Mouse (Mus musculus) heart, postnatal 0 days (tissue): ENCODE measurements at regions not wholly inside any gene's neighbourhood (a gene's known extent, or its start where the extent isn't known, plus 50 kb on each side); places are given as distances from the start of the nearest gene placed in this dataset.

ENCODE experiments used
- ATAC-seq: fragments of 200-750 bp; cut with Nextera tagmentation; 2 replicates; pipeline ENCODE4 v1.8.0; 2017; ENCODE audit warnings: low read depth, moderate number of reproducible peaks, moderate library complexity; ENCODE audit not compliant: insufficient read depth
- DNase-seq: peaks from one replicate; pipeline ENCODE4 v3.0.0-alpha.2; 2016; ENCODE audit warnings: low spot score
- H3K27ac ChIP-seq: fragments of 300-500 bp; sonication (generic); 2 replicates; pipeline ENCODE4 v1.5.1; 2014; ENCODE audit warnings: low read depth, mild to moderate bottlenecking
- H3K27me3 ChIP-seq: fragments of 300-500 bp; sonication (generic); 2 replicates; pipeline ENCODE4 v1.6.1; 2014; ENCODE audit warnings: low read length, mixed read lengths; ENCODE audit not compliant: control insufficient read depth, insufficient read depth
- H3K36me3 ChIP-seq: fragments of 300-500 bp; sonication (generic); replicated peaks from 2 replicates; pipeline ENCODE4 v1.6.1; 2014; ENCODE audit warnings: low read length, mixed read lengths; ENCODE audit not compliant: control insufficient read depth, insufficient read depth
- H3K4me1 ChIP-seq: fragments of 300-500 bp; sonication (generic); 2 replicates; pipeline ENCODE4 v1.6.1; 2014; ENCODE audit warnings: antibody characterized with exemption; ENCODE audit not compliant: control insufficient read depth, insufficient read depth
- H3K4me2 ChIP-seq: fragments of 300-500 bp; sonication (generic); 2 replicates; pipeline ENCODE4 v1.6.1; 2014; ENCODE audit warnings: low read depth, mild to moderate bottlenecking, low read length, moderate library complexity
- H3K4me3 ChIP-seq: fragments of 300-500 bp; sonication (generic); 2 replicates; pipeline ENCODE4 v1.5.1; 2014; ENCODE audit warnings: low read depth, low read length
- H3K9ac ChIP-seq: fragments of 300-500 bp; sonication (generic); replicated peaks from 2 replicates; pipeline ENCODE4 v1.6.1; 2014; ENCODE audit warnings: low read depth, low read length, mixed read lengths
- H3K9me3 ChIP-seq: fragments of 300-500 bp; sonication (generic); replicated peaks from 2 replicates; pipeline ENCODE4 v1.6.1; 2016; ENCODE audit warnings: low read length; ENCODE audit not compliant: control insufficient read depth
- CTCF ChIP-seq: IDR thresholded peaks from 2 replicates; pipeline ENCODE4 v1.5.1; 2016; ENCODE audit warnings: antibody characterized with exemption, control low read depth, low read depth
- EP300 ChIP-seq: IDR thresholded peaks from 2 replicates; pipeline ENCODE4 v1.6.1; 2016; ENCODE audit warnings: antibody characterized with exemption, low read depth
- WGBS: fragments of 180-500 bp; shearing (Covaris S2); extraction: QIAGEN DNeasy Blood & Tissue Kit; methylation state at CpG from one replicate; pipeline ENCODE4 v1.1.7; 2014; 5-methylcytosine and 5-hydroxymethylcytosine counted together

- Histone ChIP-seq H3K9me3 (no peaks in the 10 kb centered on the region), H3K4me1 (peaks cover 5% of the 10 kb centered on the region; the same call in 1 of the 2 replicates), H3K9ac (no peak overlapping the region), H3K27me3 (no peaks in the 10 kb centered on the region), H3K4me2 (no peak overlapping the region), H3K4me3 (no peak overlapping the region), H3K36me3 (no peaks in the 10 kb centered on the region), H3K27ac (no peak overlapping the region)
- ATAC-seq = no peak
- no peak for DNase-seq
- TF ChIP-seq EP300 (no peak), CTCF (no peak)
Observed at GRCm38 (mm10) chr9:41697160-41697559, 426.9 kb downstream of the Sorl1 start.

DNA sequence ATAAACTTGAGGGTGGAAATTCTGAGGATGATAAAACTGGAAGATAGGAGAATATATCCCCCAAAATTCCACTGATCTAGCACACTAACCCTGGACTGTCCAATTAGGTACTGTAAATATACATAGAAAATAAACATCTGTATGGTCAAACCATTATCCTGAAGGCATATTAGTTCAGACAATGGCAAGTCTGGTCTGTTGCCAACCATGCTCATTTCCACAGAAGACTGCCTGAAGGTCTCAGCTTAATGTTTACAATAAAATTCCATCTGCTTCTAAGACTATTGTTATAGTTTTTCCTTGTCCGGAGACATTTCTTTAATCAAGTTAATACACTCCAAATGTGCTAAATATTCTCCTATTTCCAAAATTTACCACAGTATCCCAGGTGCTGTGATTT is 441.2 kb downstream of the Sorl1 start:
- no peak overlapping the region for H3K27ac ChIP-seq
- H3K4me3 ChIP-seq = no peak overlapping the region
- H3K9me3 ChIP-seq = no peaks in the 10 kb centered on the region
- H3K36me3 ChIP-seq = no peaks in the 10 kb centered on the region
- no peaks in the 10 kb centered on the region for H3K4me1 ChIP-seq
- ATAC-seq (no peak), DNase-seq (no peak)
- no peak overlapping the region for H3K9ac ChIP-seq
- H3K27me3 ChIP-seq = no peaks in the 10 kb centered on the region
- no peak overlapping the region for H3K4me2 ChIP-seq
- TF ChIP-seq CTCF (no peak), EP300 (no peak)
- WGBS = 76% methylated on average over 1 of the region's 1 CpGs

DNA sequence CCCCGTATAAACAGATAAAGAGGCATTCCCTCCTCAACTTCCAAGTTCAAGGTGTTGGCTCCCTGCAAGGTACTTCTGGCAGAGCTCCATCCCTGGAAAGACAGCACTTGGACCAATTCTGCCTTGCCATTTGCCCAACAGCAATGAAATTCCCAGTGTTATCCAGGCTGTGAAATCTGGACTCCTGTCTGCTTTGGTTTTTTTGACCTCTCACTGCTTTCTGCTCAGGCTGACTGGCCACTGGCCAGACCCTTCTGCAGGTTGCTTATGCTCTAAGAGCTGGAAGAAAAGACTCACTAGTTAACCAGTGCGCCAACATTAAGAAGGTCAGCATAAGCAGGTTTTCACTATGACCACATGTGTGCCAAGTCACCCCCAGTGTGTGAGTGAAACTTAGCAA is 448.4 kb downstream of the Sorl1 start:
- H3K4me1 ChIP-seq = no peaks in the 10 kb centered on the region
- H3K9me3 ChIP-seq = no peaks in the 10 kb centered on the region
- no peak overlapping the region for H3K9ac ChIP-seq
- DNase-seq (no peak), ATAC-seq (no peak)
- H3K27me3 ChIP-seq = no peaks in the 10 kb centered on the region
- no peaks in the 10 kb centered on the region for H3K36me3 ChIP-seq
- no peak overlapping the region for H3K4me3 ChIP-seq
- TF ChIP-seq EP300 (no peak), CTCF (no peak)
- H3K27ac ChIP-seq = no peak overlapping the region
- H3K4me2 ChIP-seq = no peak overlapping the region
- 82% methylated on average over 2 of the region's 2 CpGs for WGBS

DNA sequence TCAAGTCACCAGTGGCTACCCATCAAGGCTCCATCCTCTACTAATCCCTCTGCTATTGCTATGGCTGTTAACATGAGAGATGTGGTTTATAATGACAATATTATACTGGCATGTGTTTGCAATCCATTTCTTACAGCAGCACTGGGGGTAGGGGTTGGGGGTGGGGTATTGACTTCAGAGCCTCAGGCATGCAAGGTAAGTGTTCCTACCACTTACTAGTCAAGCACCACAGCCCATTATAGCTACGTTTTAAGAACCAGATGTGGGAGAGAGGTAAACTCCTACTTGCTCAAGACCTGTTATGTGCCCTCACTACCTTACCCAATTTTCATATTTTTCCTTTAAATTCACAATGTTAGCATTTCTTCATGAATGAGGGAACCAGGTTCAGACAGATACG is 451.1 kb downstream of the Sorl1 start:
- H3K27ac ChIP-seq = no peak overlapping the region

GRCm38 (mm10) chr9:41668741-41669140 is 455.4 kb downstream of the Sorl1 start:
- Histone ChIP-seq H3K27me3 (no peaks in the 10 kb centered on the region), H3K4me3 (no peak overlapping the region), H3K27ac (no peak overlapping the region), H3K4me1 (no peaks in the 10 kb centered on the region), H3K9ac (no peak overlapping the region), H3K9me3 (no peaks in the 10 kb centered on the region), H3K36me3 (no peaks in the 10 kb centered on the region), H3K4me2 (no peak overlapping the region)
- DNase-seq = no peak
- WGBS = 71% methylated on average over 1 of the region's 1 CpGs
- no peak for TF ChIP-seq CTCF
- no peak for TF ChIP-seq EP300
- no peak for ATAC-seq

More for the DNA sequence above, 451.1 kb downstream of the Sorl1 start:
- 57% methylated on average over 2 of the region's 2 CpGs for WGBS
- Histone ChIP-seq H3K4me1 (no peaks in the 10 kb centered on the region), H3K27me3 (no peaks in the 10 kb centered on the region), H3K36me3 (no peaks in the 10 kb centered on the region), H3K9me3 (no peaks in the 10 kb centered on the region), H3K4me2 (no peak overlapping the region), H3K9ac (no peak overlapping the region), H3K4me3 (no peak overlapping the region)
- TF ChIP-seq EP300 (no peak), CTCF (no peak)
- ATAC-seq = no peak
- no peak for DNase-seq

- H3K27me3 ChIP-seq = no peaks in the 10 kb centered on the region
- H3K4me1 ChIP-seq = no peaks in the 10 kb centered on the region
- no peak overlapping the region for H3K4me3 ChIP-seq
- no peak overlapping the region for H3K27ac ChIP-seq
- H3K4me2 ChIP-seq = no peak overlapping the region
- no peaks in the 10 kb centered on the region for H3K9me3 ChIP-seq
- TF ChIP-seq EP300 (no peak), CTCF (no peak)
- no peak overlapping the region for H3K9ac ChIP-seq
- ATAC-seq = no peak
- peak; percentile 17 for DNase-seq
- no peaks in the 10 kb centered on the region for H3K36me3 ChIP-seq
- WGBS = 69% methylated on average over 10 of the region's 10 CpGs
Observed at GRCm38 (mm10) chr9:41665000-41665685, 459.0 kb downstream of the Sorl1 start.
